Mouse (Mus musculus) bone marrow, adult 2 months (tissue): Measurements from ENCODE around the gene Id1.

Experiments used
- CTCF ChIP-seq: fragments of 200-500 bp; IDR thresholded peaks from 2 replicates; pipeline ENCODE4 v1.5.1; 2011; ENCODE audit warnings: low read length, control low read depth; ENCODE audit not compliant: control insufficient read depth, insufficient read depth
- POLR2A ChIP-seq: fragments of 200-500 bp; IDR thresholded peaks from 2 replicates; pipeline ENCODE4 v1.6.1; 2011; ENCODE audit warnings: low read depth, mild to moderate bottlenecking, control low read depth, low read length, borderline replicate concordance; ENCODE audit not compliant: control insufficient read depth

GRCm38 (mm10) chr2:152734984-152735383 is 1.1 kb upstream of the Id1 start:
- no peak for TF ChIP-seq POLR2A
- TF ChIP-seq CTCF, result no peak
